Mouse (Mus musculus): ENCODE measurements around the gene Ruvbl1.

The Ruvbl1 gene

DNA sequence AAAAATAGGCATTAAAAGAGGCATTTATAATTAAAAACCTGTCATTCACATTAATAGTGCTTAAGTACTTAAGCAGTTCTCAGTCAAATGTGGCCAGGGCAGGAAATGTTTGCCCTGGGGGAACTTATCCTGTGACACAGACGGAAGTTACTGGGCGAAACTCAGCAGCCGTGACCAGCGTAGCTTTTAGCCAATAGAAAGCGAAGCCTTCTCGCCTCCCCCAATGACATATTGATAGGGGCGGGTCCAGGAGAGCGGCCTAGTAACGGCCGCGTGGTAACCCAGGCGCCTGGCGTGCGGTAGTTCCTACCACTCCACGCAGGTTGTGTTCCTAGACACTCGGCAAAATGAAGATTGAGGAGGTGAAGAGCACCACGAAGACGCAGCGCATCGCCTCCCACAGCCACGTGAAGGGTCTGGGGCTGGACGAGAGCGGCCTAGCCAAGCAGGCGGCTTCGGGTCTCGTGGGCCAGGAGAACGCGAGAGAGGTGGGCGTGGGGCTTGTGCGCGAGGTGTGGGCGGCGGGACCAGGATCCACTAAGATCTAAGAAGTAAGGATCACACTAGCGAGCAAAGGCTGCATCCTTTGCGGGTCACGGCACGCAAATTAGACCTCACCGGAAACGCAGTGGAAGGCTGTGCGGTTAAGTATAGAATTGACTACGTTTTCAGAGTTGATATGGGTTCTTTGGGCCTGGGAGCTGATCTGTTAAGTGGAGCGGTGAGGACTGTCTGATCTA is at the start of gene Ruvbl1:
Gene Ruvbl1, plus strand, starts transcription at position 229 of the 740 bp plus-strand sequence.
- peak; percentile 77 to 81 for DNase-seq

DNA sequence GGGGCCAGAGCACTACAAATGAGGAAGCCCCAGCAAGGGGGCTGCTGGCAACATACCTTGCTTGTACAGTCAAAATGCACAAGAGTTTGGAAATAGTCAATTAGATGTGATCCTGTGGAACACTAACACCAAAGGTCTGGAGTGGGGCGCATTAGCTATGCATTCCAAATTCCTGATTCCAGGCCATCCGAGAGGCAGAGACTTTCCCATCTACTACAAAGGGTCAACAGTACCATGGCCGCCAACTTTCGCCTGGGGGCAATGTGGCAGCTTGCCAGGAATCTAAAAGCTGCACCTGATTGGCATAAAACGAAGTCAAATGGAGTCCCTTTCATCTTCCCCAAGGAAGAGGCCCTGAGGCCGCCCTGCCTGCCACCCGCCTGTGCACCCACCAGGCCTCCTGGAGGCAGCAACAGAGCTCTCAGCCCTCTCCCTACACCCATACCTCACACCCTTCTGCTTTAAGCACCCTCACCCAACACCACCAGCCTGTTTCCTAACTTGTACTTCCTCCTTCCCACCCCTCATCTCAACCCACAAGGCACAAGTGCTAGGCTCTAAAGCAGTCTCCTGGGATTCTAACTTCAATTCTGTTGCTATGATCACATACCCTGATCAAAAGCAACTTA is 49.0 kb upstream of the Ruvbl1 start:
- no peak for DNase-seq

DNA sequence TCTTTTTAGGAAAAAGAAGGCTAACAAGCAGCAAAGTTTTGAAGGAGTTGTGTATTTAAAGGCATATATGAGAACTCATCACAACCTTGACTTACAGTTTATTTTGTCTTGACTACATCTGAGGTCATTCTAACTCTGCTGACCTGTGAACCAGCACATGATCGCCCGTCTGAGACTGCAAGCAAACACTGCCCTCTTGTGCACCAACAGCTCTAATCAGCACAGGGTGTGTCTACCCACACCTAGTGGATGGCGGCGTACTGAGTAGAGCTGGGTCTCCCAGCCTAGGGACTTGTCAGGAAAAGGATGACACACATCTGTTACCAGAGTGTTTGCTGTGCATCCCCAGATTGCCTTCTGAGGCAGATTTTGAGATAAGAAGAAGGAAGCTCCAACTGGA is 34.0 kb upstream of the Ruvbl1 start:
- DNase-seq, result no peak

DNA sequence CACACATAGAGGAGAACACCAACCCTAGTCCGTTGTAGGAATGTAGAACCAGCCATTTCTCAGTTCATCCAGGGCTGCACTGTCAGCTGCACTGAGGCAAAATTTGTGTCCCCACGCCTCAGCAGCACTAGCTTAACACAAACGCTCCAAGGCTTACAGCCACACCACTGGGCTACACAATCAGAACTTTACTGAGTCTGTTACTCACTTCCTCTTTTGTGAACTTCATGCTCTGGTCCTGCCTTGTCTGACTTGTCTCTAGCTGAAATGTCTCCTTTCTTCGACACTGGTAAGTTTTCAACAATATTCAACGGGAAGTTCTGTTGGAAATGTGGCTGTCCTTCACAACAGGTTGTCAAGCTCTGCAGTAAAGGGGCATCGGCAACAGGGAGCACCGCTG is 29.6 kb upstream of the Ruvbl1 start:
- DNase-seq, result no peak

DNA sequence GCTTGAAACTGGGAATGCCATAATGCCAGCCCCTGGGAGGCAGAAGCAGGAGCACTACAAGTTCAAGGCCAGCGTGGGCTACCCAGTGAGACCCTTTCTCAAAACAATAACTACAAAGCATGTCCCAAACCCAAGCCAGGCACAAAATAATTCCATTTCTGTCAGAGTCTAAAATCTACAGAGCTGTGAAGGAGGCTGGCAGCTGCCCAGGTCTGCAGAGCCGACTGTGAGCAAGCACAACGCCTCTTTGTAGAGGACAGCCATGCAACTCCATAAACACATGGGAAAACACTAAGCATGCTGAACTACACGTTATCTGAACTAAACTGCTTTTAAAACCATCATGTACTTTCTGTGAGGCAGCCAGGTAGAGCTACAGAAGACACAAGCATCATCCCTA is 26.2 kb upstream of the Ruvbl1 start:
- no peak for DNase-seq

DNA sequence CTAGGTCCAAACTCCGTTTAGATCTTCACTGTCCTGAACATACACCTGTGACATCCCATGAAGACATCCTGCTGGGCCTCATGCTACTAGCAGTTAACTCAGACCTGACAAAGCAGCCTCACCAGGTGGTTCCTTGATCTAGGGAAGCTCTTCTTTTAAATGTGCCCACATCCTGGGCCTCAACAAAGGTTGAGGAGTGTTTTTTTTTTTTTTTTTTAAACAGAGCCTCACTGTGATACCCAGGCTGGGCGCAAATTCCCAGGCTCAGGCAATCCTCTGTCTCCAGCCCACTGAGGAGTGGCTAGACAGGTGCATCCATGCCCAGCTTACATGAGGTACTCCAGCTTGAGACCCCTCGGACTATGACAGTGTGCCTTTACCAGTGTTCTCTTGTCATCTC is 22.7 kb upstream of the Ruvbl1 start:
- no peak for DNase-seq

DNA sequence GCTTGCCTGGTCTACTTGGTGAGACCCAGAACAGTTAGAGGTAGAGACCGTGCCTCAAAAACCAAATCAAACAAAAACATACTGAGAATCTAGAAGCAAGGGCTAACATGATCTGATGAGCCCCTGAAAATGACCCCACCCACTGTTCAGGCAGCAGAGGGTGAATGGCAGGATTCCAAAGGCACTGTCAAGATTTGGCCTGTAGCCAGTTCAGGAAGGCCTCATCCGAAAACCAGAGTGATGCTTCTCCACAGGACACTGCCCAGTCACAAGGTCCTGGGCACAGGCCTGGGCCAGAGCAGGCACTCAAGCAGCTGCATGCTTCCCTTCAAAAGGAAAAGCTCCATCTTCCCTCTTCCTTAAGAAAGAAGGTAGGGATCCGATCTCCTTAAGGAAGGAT is 21.8 kb upstream of the Ruvbl1 start:
- DNase-seq, result no peak

DNA sequence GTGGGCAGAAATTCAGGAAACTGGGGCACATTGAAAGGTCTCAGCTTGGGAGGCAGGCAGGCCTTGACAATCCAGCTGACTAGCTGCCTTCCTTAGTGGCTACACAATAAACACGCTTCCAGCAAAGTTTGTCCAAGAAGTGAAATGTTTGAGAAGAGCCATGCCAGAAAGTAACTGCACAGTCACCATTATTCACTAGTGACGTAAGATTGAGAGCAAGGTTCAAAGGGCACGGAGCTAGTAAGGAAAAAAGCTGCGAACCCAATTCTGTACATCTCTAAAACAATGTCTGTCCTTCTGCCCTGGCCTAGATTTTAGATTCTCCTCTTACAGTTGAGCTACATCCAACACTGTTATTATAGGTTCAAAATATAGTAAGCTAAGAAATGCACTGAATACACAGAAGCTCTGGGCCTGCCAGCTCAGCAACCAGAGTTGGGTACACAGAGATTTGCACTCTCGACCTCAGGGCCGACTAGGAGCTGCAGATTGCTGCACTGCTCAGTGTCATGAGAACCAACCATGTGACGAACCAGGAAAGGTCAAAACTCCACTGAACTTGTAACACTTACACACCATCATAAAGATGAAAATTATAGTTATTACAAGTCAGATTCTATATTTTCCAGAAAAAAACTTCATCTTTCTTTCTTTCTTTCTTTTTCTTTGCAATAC is 21.0 kb upstream of the Ruvbl1 start:
- no peak for DNase-seq

DNA sequence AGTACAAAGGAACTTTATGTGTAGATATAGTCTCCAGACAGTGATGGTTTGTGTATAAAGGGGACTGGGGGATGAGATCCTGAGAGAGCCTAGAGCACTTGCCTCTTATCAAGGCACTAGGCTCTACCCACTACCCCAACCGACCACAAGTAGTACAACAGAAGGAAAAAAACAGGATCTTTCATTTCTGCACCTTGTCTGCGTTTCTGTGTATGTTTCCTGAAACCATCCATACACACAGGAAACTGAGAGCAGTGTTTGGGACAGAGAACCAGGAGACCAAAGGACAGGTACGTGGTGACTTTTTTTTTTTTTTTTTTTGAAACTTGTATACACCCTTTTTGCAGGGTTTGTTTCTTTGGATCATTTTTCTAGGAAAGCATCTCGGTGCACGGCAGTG is 19.5 kb upstream of the Ruvbl1 start:
- DNase-seq, result no peak

DNA sequence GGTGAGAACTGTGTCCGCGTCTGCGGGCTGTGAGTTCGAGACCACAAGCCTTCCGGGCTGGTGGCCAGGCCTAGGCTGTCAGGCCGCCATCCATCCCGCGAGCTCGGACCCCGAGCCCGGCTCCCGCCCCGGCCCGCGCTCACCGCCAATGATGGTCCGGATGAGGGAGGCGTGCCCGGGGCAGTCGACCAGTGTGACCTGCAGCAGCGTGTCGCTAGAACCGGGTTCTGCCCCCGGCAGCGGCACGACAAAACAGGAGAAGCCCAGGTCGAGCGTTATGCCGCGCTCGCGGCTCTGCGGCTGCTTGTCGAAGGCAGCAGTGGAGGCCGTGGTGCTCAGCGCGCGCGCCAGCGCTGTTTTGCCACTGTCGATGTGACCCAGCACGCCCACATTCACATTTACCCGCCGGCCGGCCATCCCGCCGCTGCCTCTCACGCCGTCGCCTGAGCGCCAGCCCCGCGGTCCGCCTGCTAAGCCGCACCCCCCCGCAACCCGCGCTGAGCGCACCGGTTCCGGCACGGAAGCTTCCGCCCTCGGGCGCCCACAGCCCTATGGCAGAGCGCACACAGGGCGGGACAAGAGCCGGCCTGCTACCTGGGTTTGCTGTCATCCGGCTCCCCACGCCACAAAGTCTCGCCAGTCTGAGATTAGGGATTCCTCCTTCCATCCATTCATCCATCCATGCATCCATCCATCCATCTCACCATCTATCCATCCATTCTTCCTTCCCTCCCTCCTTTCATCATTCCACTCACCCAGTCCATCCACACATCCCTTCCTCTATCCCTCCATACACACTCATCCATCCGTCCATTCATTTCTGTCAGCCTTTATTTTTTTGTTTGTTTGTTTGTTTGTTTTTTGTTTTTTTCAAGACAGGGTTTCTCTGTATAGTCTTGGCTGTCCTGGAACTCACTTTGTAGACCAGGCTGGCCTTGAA is 18.9 kb upstream of the Ruvbl1 start, which contains the start of gene Eefsec:
Gene Eefsec, minus strand, starts transcription at position 477 of the 940 bp plus-strand sequence.
- peak; percentile 70 to 86 for DNase-seq

DNA sequence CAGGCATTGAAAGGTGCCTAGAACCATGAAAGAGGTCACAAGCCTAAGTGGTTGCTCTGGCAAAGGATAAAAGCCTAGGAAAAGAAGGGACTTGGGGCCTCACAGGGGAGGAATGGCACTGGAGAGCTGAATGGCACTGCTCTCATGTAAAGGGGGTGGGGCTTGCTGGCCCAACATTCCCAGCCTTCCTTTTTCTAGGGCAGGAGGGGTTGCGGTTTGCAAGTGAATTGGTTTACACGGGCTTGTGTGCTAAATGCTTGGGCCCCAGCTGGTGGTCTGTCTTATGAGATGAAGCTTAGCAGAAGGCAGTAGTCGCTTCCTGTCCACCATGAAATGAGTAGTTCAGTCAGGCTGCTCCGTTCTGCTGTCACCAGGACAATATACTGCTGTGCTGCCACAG is 17.8 kb upstream of the Ruvbl1 start:
- no peak for DNase-seq

DNA sequence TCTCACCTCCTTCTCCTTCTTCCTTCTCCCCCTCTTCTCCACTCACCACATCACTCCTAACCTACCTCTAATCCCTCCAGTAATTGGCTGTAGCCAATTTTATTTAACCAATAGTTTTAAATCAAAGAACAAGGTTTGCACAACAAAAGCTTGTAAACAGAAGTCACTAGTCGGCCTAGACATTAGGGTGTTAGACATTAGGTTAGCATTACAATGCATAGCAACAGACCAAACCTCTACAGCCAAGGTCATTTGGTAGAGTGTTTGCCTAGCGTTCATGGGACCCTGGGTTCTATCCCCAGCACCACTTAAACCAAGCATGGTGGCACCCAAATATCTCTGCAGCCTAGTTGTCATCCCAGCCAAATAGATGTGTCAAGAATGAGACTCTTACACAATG is 10.7 kb upstream of the Ruvbl1 start:
- no peak for DNase-seq

DNA sequence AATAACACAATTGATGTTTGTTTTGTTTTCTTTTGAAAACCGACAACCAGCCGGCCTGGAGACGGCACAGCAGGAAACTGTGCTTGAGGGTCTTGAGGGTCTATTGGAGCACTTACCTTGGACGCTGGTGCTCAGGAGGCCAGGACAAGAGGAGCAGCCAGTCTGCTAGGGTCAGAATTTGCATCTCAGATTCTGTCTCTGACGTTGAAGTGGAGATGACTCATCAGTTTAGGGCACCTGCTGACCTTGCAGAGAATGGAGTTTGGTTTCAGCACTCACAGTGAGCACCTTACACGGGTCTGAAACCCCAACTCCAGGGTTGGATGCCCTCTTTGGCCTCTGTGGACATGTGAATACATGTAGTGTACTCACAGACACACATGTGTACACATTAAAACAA is 4.7 kb downstream of the Ruvbl1 start:
- no peak for DNase-seq

DNA sequence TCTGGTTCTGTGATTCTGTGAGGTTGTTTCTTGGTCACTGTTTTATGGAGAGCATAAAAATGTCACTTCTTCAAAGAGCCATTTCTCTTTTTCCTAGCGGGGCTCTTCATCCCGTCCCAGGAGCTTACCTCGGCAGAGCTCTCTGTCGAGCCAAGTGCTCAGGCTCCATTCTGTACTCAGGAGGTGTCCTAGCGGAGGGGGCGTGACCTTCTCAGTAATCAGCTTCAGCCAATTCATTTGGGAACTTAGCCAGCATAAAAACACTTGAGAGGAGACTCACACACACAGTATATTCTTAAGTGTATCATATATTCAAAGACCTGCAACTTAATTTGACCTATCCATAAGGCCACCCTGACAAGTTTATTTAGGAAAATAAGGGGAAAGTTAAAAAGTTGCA is 15.2 kb downstream of the Ruvbl1 start:
- DNase-seq, result no peak

DNA sequence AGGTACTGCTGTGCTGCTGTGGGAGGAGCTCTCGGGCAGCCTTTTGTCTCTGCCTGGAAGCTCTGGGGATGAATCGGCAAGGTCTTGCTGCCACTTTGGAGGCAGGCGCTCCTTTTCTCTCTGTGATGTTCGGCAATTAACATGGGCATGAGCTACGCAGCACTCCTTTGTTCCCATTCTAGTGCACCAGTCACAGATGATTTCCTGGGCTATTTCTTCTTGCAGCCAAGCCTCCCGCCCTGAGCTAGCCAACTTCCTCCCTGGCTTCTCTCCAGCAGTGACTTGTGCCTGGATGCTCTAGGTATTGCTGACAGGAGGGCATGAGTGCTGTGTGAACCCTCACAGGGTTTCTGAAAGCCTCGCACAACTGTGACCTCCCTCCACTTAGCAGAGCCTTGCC is 17.9 kb downstream of the Ruvbl1 start:
- DNase-seq, result no peak

DNA sequence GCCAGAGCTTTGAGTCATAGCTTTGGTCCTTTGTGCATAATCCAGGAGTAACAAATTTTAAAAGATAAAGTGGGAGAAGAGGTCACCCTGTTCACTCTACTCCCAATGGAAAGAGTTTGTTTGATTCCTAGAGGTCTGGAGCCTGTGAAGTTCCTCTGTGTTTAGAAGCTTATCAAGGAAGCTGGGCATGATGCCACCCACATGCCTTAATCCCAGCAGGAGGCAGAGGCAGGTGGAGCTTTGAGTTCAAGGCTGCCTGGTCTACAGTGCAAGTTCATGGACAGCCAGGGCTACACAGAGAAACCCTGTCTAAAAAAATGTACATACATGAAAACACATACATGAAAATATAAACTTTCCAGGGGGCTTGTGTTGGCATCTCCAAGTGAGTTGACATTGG is 18.7 kb downstream of the Ruvbl1 start:
- no peak for DNase-seq

DNA sequence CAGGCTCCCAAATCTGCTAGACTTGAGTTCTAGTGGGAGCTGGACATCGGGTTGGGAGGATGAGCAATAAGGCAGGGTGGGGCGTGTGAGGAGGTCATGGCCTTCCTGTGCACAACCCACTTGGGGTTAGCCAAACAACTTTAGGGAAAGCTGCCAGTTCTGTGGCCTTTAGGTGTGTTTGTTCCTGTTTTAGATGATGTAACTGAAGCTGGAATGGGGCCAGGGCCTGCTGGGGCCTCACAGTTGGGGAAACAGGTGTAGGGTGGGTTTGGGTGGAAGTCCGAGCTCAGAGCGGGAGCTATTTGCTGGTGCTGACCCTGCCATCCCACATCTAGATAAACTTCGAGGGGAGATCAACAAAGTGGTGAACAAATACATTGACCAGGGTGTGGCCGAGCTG is 20.2 kb downstream of the Ruvbl1 start:
- DNase-seq, result no peak

DNA sequence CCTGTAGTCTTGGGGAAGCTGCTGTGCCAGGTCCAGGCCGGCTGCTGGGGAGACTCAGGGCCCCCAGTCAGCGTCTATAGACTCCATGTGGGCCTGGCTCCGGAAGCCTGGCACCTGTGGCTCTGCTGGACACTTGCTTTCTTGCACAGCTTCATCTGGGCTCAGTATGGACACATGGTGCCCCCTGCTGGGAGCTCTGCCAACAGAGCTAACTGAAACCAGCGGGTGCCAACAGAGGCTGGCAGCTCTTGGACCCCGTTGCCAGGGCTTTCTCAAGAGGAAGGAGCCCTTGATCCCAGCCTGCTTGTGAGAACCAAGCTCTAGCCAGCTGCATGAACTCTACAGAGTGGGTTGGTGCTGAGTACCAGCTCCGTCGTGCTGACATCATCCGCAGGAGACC is 21.7 kb downstream of the Ruvbl1 start:
- peak; percentile 19 to 56 for DNase-seq

DNA sequence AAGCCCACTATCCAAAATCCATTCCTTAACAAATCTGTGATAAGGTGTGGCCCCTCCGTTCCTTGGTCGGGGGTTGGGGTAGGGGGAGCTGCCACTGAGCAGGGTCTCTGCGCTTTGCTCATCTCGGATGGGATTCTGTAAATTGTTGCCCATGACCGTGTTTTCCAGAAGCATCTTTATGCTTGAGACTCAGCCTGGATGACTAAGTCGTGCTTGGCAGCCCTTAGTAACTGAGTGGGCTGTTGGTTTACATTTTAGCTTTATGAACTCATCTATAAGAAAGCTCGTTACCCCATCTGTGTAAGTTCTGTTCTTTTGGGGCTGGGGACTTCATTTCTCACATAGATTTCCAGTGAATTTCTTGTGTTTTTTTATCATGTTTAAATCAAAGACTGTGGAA is 23.8 kb downstream of the Ruvbl1 start:
- no peak for DNase-seq

DNA sequence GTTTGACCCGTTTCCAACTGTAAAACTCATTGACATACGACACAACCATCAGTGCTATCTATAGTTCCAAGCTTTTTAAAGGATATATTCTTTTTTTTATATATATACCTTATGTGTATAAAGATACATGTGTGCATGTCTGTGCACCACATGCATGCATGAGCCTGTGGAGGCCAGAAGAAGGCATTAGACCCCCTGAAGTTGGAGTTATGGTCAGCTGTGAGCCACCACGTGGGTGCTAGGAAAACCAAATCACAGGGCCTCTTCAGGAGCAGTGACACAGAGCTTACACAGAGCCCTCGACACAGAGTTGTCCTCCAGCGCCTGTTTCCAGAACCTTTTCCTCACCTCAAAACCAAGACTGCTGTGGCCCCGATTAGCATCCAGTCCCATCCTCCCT is 24.6 kb downstream of the Ruvbl1 start:
- DNase-seq, result no peak

DNA sequence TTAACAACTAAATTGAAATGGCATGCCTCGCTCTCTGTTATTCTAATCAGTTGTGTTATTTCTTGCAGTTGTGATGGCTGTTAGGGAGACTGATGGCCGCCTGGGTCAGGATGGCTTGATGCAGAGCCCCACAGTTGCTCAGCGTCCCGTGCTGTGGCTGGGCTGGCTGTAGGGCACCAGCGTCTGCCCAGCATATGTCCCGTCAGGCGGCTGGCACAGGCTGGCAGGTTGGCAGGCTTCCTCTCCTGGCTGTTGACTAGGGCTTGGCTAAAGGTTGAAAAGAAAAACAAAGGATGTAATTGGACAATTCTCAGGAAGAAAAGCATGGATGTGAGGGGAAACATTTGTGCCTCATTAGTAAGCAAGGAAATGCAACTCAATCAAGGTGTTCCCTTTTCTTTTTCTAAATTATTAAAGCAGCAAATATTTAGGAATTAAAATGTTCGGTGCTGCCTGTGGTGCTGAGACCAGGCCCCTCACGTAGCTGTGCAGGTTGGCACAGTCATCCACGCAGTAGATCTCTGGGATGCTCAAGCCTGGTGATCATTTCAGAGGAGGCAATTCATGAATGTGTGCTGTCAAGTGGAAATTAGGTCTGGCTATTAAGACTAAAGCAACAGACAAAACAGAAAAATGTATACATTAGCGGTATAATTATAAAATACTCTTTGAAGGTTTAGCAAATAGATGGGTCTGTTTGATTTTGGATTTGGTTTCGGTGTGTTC is 25.6 kb downstream of the Ruvbl1 start:
- DNase-seq, result no peak

DNA sequence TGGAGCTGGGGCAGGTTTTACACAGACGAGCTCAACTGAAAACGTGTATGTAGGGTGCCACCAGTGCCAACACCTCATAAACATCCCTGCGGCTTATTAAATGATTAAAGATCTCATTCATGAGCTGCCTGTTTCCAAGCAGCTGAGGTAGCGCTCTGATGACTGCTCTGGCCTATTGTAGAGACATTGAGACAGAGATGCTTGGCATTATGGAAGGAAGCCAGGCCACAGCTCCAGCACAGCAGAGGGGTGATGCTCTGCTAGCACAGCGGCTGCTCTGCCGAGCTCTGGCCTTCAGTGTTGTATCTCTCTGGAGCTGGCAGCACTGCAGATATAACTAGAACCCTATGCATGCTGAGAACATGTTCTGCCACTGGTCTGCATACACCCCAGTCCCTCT is 28.5 kb downstream of the Ruvbl1 start:
- no peak for DNase-seq

Measured in spleen, adult 18-20 months (tissue).